Mouse (Mus musculus): ENCODE results near the gene Cnga3. TPM values are rescaled to one million over a fixed set of nuclear protein-coding genes. Genes with fewer than 3 reads are reported as not detected.

Gene Cnga3
- total and polyA plus RNA-seq, 3 experiments = 0.08 to 0.36 (median 0.30) TPM

DNA sequence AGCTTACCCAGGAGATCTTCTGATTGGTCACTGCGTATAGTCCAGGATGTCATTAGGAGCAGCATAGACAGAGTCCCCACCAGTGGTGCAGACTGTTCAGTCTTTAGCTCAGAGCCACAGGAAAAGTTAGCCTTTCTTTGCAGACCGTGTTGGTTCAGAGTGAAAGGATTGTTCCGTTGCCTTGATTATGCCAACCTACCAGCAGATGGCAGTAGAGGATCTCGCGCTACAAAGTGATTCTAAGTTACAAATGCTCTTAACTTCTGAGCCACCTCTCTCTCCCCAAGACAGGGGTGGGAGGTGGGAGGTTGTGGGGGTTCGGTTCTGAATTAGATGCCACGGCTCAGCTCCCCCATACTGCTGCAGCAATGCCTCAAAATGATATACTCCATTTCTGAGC is 58.2 kb downstream of the Cnga3 start:
- no peaks in the 10 kb centered on the region for H3K9me3 ChIP-seq (replicated peaks; ENCODE audit: low read length)
- H3K4me1 ChIP-seq (ENCODE audit: control insufficient read depth in 1 of 2, insufficient read depth in 2 of 2) = peaks cover 0 to 4% of the 10 kb centered on the region in 2 experiments; a peak in 2 of 4 replicates
- in situ Hi-C loops (cut with MboI; ENCODE audit: low pct_ligation_motif_present, low pct_unique_long_range_greater_than_20kb, low sequenced_read_pairs) (loop anchor here (5.0 to 10.0 kb wide), 3 partner anchors 130 to 360 kb away; no protein-coding TSS in a partner anchor), dilution Hi-C loops (cut with MboI; ENCODE audit: extremely low pct_ligation_motif_present, extremely low pct_unique_long_range_greater_than_20kb, low sequenced_read_pairs) (no loop called here)
- peak overlapping the region in 1 of 3 experiments; percentile 14 for H3K4me3 ChIP-seq (replicated peaks in 1 of 3; ENCODE audit: low read depth in 2 of 3, low read length in 2 of 3, poor library complexity in 1 of 3)
- H3K27ac ChIP-seq (ENCODE audit: insufficient read depth, low read depth) = no peak overlapping the region
- no peak overlapping the region; the same call in 1 of the 2 replicates for H3K9ac ChIP-seq (ENCODE audit: insufficient read depth, low read depth)
- peak; percentile 77 for DNase-seq (ENCODE audit: extremely low read depth)
- TF ChIP-seq MAFK (IDR thresholded peaks at IDR 0.05; ENCODE audit: insufficient replicate concordance, low read length) (peak; percentile 59; the same call in 1 of the 2 replicates), ZC3H11A (IDR thresholded peaks at IDR 0.05; ENCODE audit: low read depth, low read length) (peak; percentile 91), SIN3A (IDR thresholded peaks at IDR 0.05; ENCODE audit: low read length) (0 out of 2 replicates have a peak, but pooled peaks have one; percentile 33), CHD1 (IDR thresholded peaks at IDR 0.05; ENCODE audit: low read depth, low read length) (no peak), KAT2A (IDR thresholded peaks at IDR 0.05; ENCODE audit: insufficient replicate concordance, low read length) (no peak), RAD21 (IDR thresholded peaks at IDR 0.05; ENCODE audit: low read depth, low read length) (no peak; the same call in none of the 2 replicates), CHD2 (IDR thresholded peaks at IDR 0.05; ENCODE audit: low read length) (no peak), BHLHE40 (IDR thresholded peaks at IDR 0.05; ENCODE audit: low read depth, low read length) (no peak), CTCF (conservative IDR thresholded peaks at IDR 0.05 in 1 of 2, IDR thresholded peaks at IDR 0.05 in 1 of 2; ENCODE audit: low read depth in 2 of 2, low read length in 2 of 2) (peak; percentile 94 to 97), JUND (conservative IDR thresholded peaks at IDR 0.05; ENCODE audit: low read depth, low read length) (peak; percentile 55; the same call in 1 of the 2 replicates), SMC3 (IDR thresholded peaks at IDR 0.05; ENCODE audit: low read depth, low read length) (peak; percentile 98), E2F4 (IDR thresholded peaks at IDR 0.05; ENCODE audit: insufficient replicate concordance, low read depth, low read length) (no peak), IRF4 (IDR thresholded peaks at IDR 0.05; ENCODE audit: low read depth, low read length) (peak; percentile 22; the same call in 1 of the 2 replicates), MYC (IDR thresholded peaks at IDR 0.05; ENCODE audit: low read depth, low read length) (peak; percentile 31; the same call in 1 of the 2 replicates), NRF1 (IDR thresholded peaks at IDR 0.05; ENCODE audit: low read depth, low read length) (0 out of 2 replicates have a peak, but pooled peaks have one; percentile 22), UBTF (IDR thresholded peaks at IDR 0.05; ENCODE audit: low read depth, low read length) (no peak)
- H3K27me3 ChIP-seq (replicated peaks) = no peaks in the 10 kb centered on the region
- H3K79me2 ChIP-seq (replicated peaks; ENCODE audit: control insufficient read depth, extremely low read depth, insufficient read depth, poor library complexity, severe bottlenecking) = no peaks in the 10 kb centered on the region
- H3K36me3 ChIP-seq (replicated peaks in 1 of 2; ENCODE audit: control insufficient read depth in 1 of 2, insufficient read depth in 1 of 2, low read length in 1 of 2) = no peaks in the 10 kb centered on the region
- H3K4me2 ChIP-seq (ENCODE audit: insufficient read depth, low read depth, poor library complexity, severe bottlenecking) = peak overlapping the region; percentile 64; the same call in 1 of the 2 replicates

GRCm38 (mm10) chr1:37286556-37286955 is 72.3 kb downstream of the Cnga3 start:
- no peaks in the 10 kb centered on the region for H3K27me3 ChIP-seq (replicated peaks)
- no peaks in the 10 kb centered on the region for H3K36me3 ChIP-seq (replicated peaks in 1 of 2; ENCODE audit: control insufficient read depth in 1 of 2, insufficient read depth in 1 of 2, low read length in 1 of 2)
- no peak overlapping the region for H3K27ac ChIP-seq (ENCODE audit: insufficient read depth, low read depth)
- no peak for DNase-seq (ENCODE audit: extremely low read depth)
- dilution Hi-C loops (cut with MboI; ENCODE audit: extremely low pct_ligation_motif_present, extremely low pct_unique_long_range_greater_than_20kb, low sequenced_read_pairs) = no loop called here
- H3K9ac ChIP-seq (ENCODE audit: insufficient read depth, low read depth) = no peak overlapping the region
- in situ Hi-C loops (cut with MboI; ENCODE audit: low pct_ligation_motif_present, low pct_unique_long_range_greater_than_20kb, low sequenced_read_pairs) = loop anchor here (5.0 kb wide), 1 partner anchor 96 kb away; no protein-coding TSS in a partner anchor
- H3K4me1 ChIP-seq (ENCODE audit: control insufficient read depth in 1 of 2, insufficient read depth in 2 of 2) = no peaks in the 10 kb centered on the region
- H3K4me2 ChIP-seq (ENCODE audit: insufficient read depth, low read depth, poor library complexity, severe bottlenecking) = no peak overlapping the region
- TF ChIP-seq BHLHE40 (IDR thresholded peaks at IDR 0.05; ENCODE audit: low read depth, low read length) (peak; percentile 46; the same call in 1 of the 2 replicates), KAT2A (IDR thresholded peaks at IDR 0.05; ENCODE audit: insufficient replicate concordance, low read length) (no peak)
- H3K4me3 ChIP-seq (replicated peaks in 1 of 3; ENCODE audit: low read depth in 2 of 3, low read length in 2 of 3, poor library complexity in 1 of 3) = no peak overlapping the region
- H3K79me2 ChIP-seq (replicated peaks; ENCODE audit: control insufficient read depth, extremely low read depth, insufficient read depth, poor library complexity, severe bottlenecking) = no peaks in the 10 kb centered on the region
- peaks cover 5% of the 10 kb centered on the region for H3K9me3 ChIP-seq (replicated peaks; ENCODE audit: low read length)
